Mouse (Mus musculus) midbrain, embryonic 16.5 days (tissue): ENCODE results near the gene Nlrp1b. TPM values are rescaled to one million over a fixed set of nuclear protein-coding genes. Genes with fewer than 3 reads are reported as not detected.

Source experiments
- ATAC-seq: fragments of 200-750 bp; cut with Nextera tagmentation; 2 replicates; pipeline ENCODE4 v1.8.0; 2017; ENCODE audit warnings: moderate TSS enrichment
- H3K27ac ChIP-seq: fragments of 300-500 bp; sonication (generic); 2 replicates; pipeline ENCODE4 v1.5.1; 2014; ENCODE audit warnings: mild to moderate bottlenecking, low read length, mixed read lengths
- H3K27me3 ChIP-seq: fragments of 300-500 bp; sonication (generic); 2 replicates; pipeline ENCODE4 v1.6.1; 2014; ENCODE audit warnings: low read depth, low read length, mixed read lengths; ENCODE audit not compliant: control insufficient read depth, insufficient read depth
- H3K36me3 ChIP-seq: fragments of 300-500 bp; sonication (generic); 2 replicates; pipeline ENCODE4 v1.6.1; 2014; ENCODE audit warnings: mild to moderate bottlenecking, low read length, moderate library complexity, mixed read lengths; ENCODE audit not compliant: control insufficient read depth, insufficient read depth
- H3K4me1 ChIP-seq: fragments of 300-500 bp; sonication (generic); 2 replicates; pipeline ENCODE4 v1.6.1; 2014; ENCODE audit warnings: mild to moderate bottlenecking, low read length, mixed read lengths; ENCODE audit not compliant: control insufficient read depth, insufficient read depth
- H3K4me2 ChIP-seq: fragments of 300-500 bp; sonication (generic); 2 replicates; pipeline ENCODE4 v1.6.1; 2014; ENCODE audit warnings: mild to moderate bottlenecking, low read length, mixed read lengths
- H3K4me3 ChIP-seq: fragments of 300-500 bp; sonication (generic); 2 replicates; pipeline ENCODE4 v1.5.1; 2014; ENCODE audit warnings: low read depth, mild to moderate bottlenecking, low read length, moderate library complexity, mixed read lengths
- H3K9ac ChIP-seq: fragments of 300-500 bp; sonication (generic); 2 replicates; pipeline ENCODE4 v1.6.1; 2014; ENCODE audit warnings: low read depth, low read length, mixed read lengths
- H3K9me3 ChIP-seq: fragments of 300-500 bp; sonication (generic); replicated peaks from 2 replicates; pipeline ENCODE4 v1.6.1; 2014; ENCODE audit warnings: mild to moderate bottlenecking, low read length, mixed read lengths; ENCODE audit not compliant: control insufficient read depth, poor library complexity, severe bottlenecking
- WGBS: fragments of 180-500 bp; shearing (Covaris S2); extraction: QIAGEN DNeasy Blood & Tissue Kit; methylation state at CpG from one replicate; pipeline ENCODE4 v1.1.7; 2014; 5-methylcytosine and 5-hydroxymethylcytosine counted together
- polyA plus RNA-seq: library from polyadenylated mRNA; unstranded; fragments of >200 nt; fragmentation: Nextera tagmentation; extraction: Ambion mirVana; gene quantifications from 2 replicates; pipeline ENCODE4 v1.2.1, GENCODE M21; 2015

Gene Nlrp1b
- polyA plus RNA-seq, result not detected in 2 replicates

- WGBS, result 89% methylated on average over 2 of the region's 2 CpGs
- Histone ChIP-seq H3K9me3 (no peaks in the 10 kb centered on the region), H3K4me2 (no peak within 1 kb of the TSS), H3K27me3 (no peaks in the 10 kb centered on the region), H3K4me1 (no peaks in the 10 kb centered on the region), H3K36me3 (no peaks in the 10 kb centered on the region), H3K4me3 (no peak within 1 kb of the TSS), H3K27ac (no peak within 1 kb of the TSS), H3K9ac (no peak within 1 kb of the TSS)
- ATAC-seq, result no peak
Measured at GRCm38 (mm10) chr11:71230684-71231480, at the start of gene Nlrp1b. TSS of gene Nlrp1b (minus strand) at chr11:71230733.

- no peaks in the 10 kb centered on the region for H3K9me3 ChIP-seq
- ATAC-seq, result no peak
- H3K27ac ChIP-seq, result no peak overlapping the region
- 86% methylated on average over 3 of the region's 3 CpGs for WGBS
- H3K4me2 ChIP-seq, result no peak overlapping the region
- no peaks in the 10 kb centered on the region for H3K36me3 ChIP-seq
- no peak overlapping the region for H3K4me3 ChIP-seq
- H3K4me1 ChIP-seq, result no peaks in the 10 kb centered on the region
- no peak overlapping the region for H3K9ac ChIP-seq
- H3K27me3 ChIP-seq, result no peaks in the 10 kb centered on the region
Measured at GRCm38 (mm10) chr11:71261036-71261435, 30.5 kb upstream of the Nlrp1b start.

GRCm38 (mm10) chr11:71251333-71251732 lies 20.8 kb upstream of the Nlrp1b start:
- no peak overlapping the region for H3K4me3 ChIP-seq
- no peaks in the 10 kb centered on the region for H3K4me1 ChIP-seq
- H3K9me3 ChIP-seq, result no peaks in the 10 kb centered on the region
- no peak overlapping the region for H3K27ac ChIP-seq
- no peaks in the 10 kb centered on the region for H3K27me3 ChIP-seq
- H3K4me2 ChIP-seq, result no peak overlapping the region
- WGBS, result 83% methylated on average over 5 of the region's 5 CpGs
- no peak overlapping the region for H3K9ac ChIP-seq
- ATAC-seq, result no peak
- no peaks in the 10 kb centered on the region for H3K36me3 ChIP-seq

- no peak for ATAC-seq
- WGBS, result 69% methylated on average over 2 of the region's 2 CpGs
- no peak overlapping the region for H3K9ac ChIP-seq
- no peak overlapping the region for H3K27ac ChIP-seq
- no peak overlapping the region for H3K4me3 ChIP-seq
- no peaks in the 10 kb centered on the region for H3K4me1 ChIP-seq
- H3K9me3 ChIP-seq, result no peaks in the 10 kb centered on the region
- H3K36me3 ChIP-seq, result no peaks in the 10 kb centered on the region
- no peaks in the 10 kb centered on the region for H3K27me3 ChIP-seq
- H3K4me2 ChIP-seq, result no peak overlapping the region
Measured at GRCm38 (mm10) chr11:71224614-71225013, 5.9 kb downstream of the Nlrp1b start.

- Histone ChIP-seq H3K36me3 (no peaks in the 10 kb centered on the region), H3K4me1 (no peaks in the 10 kb centered on the region), H3K4me3 (no peak overlapping the region), H3K9me3 (no peaks in the 10 kb centered on the region), H3K9ac (no peak overlapping the region), H3K27me3 (no peaks in the 10 kb centered on the region), H3K4me2 (no peak overlapping the region), H3K27ac (no peak overlapping the region)
- WGBS, result 85% methylated on average over 4 of the region's 4 CpGs
- ATAC-seq, result no peak
Measured at GRCm38 (mm10) chr11:71202703-71203102, 27.8 kb downstream of the Nlrp1b start.

- H3K4me2 ChIP-seq, result no peak overlapping the region
- no peak overlapping the region for H3K4me3 ChIP-seq
- 86% methylated on average over 2 of the region's 2 CpGs for WGBS
- H3K27ac ChIP-seq, result no peak overlapping the region
- H3K27me3 ChIP-seq, result no peaks in the 10 kb centered on the region
- no peaks in the 10 kb centered on the region for H3K9me3 ChIP-seq
- H3K4me1 ChIP-seq, result no peaks in the 10 kb centered on the region
- no peak for ATAC-seq
- no peak overlapping the region for H3K9ac ChIP-seq
- no peaks in the 10 kb centered on the region for H3K36me3 ChIP-seq
Measured at GRCm38 (mm10) chr11:71199349-71199748, 31.2 kb downstream of the Nlrp1b start.

GRCm38 (mm10) chr11:71169633-71170032 lies 60.9 kb downstream of the Nlrp1b start:
- Histone ChIP-seq H3K27me3 (no peaks in the 10 kb centered on the region), H3K9me3 (no peaks in the 10 kb centered on the region), H3K4me2 (no peak overlapping the region), H3K4me1 (no peaks in the 10 kb centered on the region), H3K4me3 (no peak overlapping the region), H3K9ac (no peak overlapping the region), H3K27ac (no peak overlapping the region), H3K36me3 (no peaks in the 10 kb centered on the region)
- no peak for ATAC-seq
- WGBS, result 78% methylated on average over 1 of the region's 1 CpGs

- Histone ChIP-seq H3K27ac (no peak overlapping the region), H3K4me1 (no peaks in the 10 kb centered on the region), H3K36me3 (no peaks in the 10 kb centered on the region), H3K4me3 (no peak overlapping the region), H3K9me3 (no peaks in the 10 kb centered on the region), H3K9ac (no peak overlapping the region), H3K27me3 (no peaks in the 10 kb centered on the region), H3K4me2 (no peak overlapping the region)
- WGBS, result 68% methylated on average over 1 of the region's 1 CpGs
- ATAC-seq, result no peak
Measured at GRCm38 (mm10) chr11:71164139-71164538, 66.4 kb downstream of the Nlrp1b start.

GRCm38 (mm10) chr11:71159439-71160136 lies 70.9 kb downstream of the Nlrp1b start:
- no peaks in the 10 kb centered on the region for H3K9me3 ChIP-seq
- H3K36me3 ChIP-seq, result no peaks in the 10 kb centered on the region
- 76% methylated on average over 3 of the region's 3 CpGs for WGBS
- ATAC-seq, result no peak
- H3K4me1 ChIP-seq, result no peaks in the 10 kb centered on the region
- H3K4me2 ChIP-seq, result no peak overlapping the region
- no peaks in the 10 kb centered on the region for H3K27me3 ChIP-seq
- no peak overlapping the region for H3K27ac ChIP-seq
- H3K9ac ChIP-seq, result no peak overlapping the region
- no peak overlapping the region for H3K4me3 ChIP-seq
